Mouse (Mus musculus) intestine, embryonic 16.5 days (tissue): Measurements from ENCODE around the gene Bpnt1. TPM values are rescaled to one million over a fixed set of nuclear protein-coding genes. Genes with fewer than 3 reads are reported as not detected.

Source experiments
- ATAC-seq: fragments of 200-750 bp; cut with Nextera tagmentation; 2 replicates; pipeline ENCODE4 v1.8.0; 2017; ENCODE audit warnings: moderate TSS enrichment, moderate library complexity
- H3K27ac ChIP-seq: fragments of 300-500 bp; sonication (generic); 2 replicates; pipeline ENCODE4 v1.5.1; 2014; ENCODE audit warnings: mild to moderate bottlenecking, low read length
- H3K27me3 ChIP-seq: fragments of 300-500 bp; sonication (generic); replicated peaks from 2 replicates; pipeline ENCODE4 v1.6.1; 2014; ENCODE audit warnings: low read length, control low read depth, mixed read lengths; ENCODE audit not compliant: control insufficient read depth, insufficient read depth
- H3K36me3 ChIP-seq: fragments of 300-500 bp; sonication (generic); 2 replicates; pipeline ENCODE4 v1.6.1; 2014; ENCODE audit warnings: low read length, control low read depth; ENCODE audit not compliant: control insufficient read depth, insufficient read depth
- H3K4me1 ChIP-seq: fragments of 300-500 bp; sonication (generic); 2 replicates; pipeline ENCODE4 v1.6.1; 2014; ENCODE audit warnings: low read length, control low read depth, mixed read lengths; ENCODE audit not compliant: control insufficient read depth, insufficient read depth
- H3K4me2 ChIP-seq: fragments of 300-500 bp; sonication (generic); 2 replicates; pipeline ENCODE4 v1.6.1; 2014; ENCODE audit warnings: low read depth, low read length, control low read depth
- H3K4me3 ChIP-seq: fragments of 300-500 bp; sonication (generic); 2 replicates; pipeline ENCODE4 v1.5.1; 2014; ENCODE audit warnings: mild to moderate bottlenecking, low read length
- H3K9ac ChIP-seq: fragments of 300-500 bp; sonication (generic); 2 replicates; pipeline ENCODE4 v1.6.1; 2014; ENCODE audit warnings: low read depth, low read length
- H3K9me3 ChIP-seq: fragments of 300-500 bp; sonication (generic); 2 replicates; pipeline ENCODE4 v1.6.1; 2016; ENCODE audit warnings: low read length, control low read depth; ENCODE audit not compliant: control insufficient read depth
- WGBS: fragments of 180-500 bp; shearing (Covaris S2); extraction: QIAGEN DNeasy Blood & Tissue Kit; methylation state at CpG from one replicate; pipeline ENCODE4 v1.1.7; 2014; 5-methylcytosine and 5-hydroxymethylcytosine counted together
- microRNA counts: library from miRNA; unstranded; fragments of <30 nt; microRNA quantifications from one replicate; lab custom pipeline; 2016
- microRNA-seq: library from miRNA; unstranded; fragments of <30 nt; microRNA quantifications from one replicate; pipeline ENCODE4, GENCODE M21; 2016
- polyA plus RNA-seq: library from polyadenylated mRNA; unstranded; fragments of >200 nt; fragmentation: Nextera tagmentation; extraction: Ambion mirVana; gene quantifications from 2 replicates; pipeline ENCODE4 v1.2.1, GENCODE M21; 2015

The Bpnt1 gene
- polyA plus RNA-seq, 1 experiment from 2014 or later: 345 TPM

DNA sequence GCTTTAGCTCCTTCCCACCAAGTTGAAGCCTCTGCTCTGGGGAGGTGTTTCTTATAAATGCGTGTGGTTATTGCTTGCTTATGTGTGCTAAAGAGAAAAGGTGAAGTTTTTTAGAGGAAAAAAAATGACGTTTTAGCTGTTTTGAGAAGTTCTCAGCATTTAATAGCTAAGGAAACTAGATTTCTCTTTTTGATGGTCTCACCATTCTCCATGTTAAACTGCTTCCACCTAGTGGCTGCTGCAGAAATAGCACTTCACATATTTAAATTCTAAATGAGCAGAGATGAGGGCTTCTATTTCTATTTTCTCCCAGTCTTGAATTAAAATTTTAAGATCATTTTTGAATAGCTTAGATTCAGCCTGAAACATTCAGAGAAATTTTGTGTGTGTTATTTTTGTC lies 72.1 kb downstream of the Bpnt1 start:
- no peak for ATAC-seq
- peaks cover 24% of the 10 kb centered on the region for H3K36me3 ChIP-seq

GRCm38 (mm10) chr1:185405921-185406320 lies 74.0 kb downstream of the Bpnt1 start:
- H3K4me2 ChIP-seq: no peak overlapping the region
- H3K27me3 ChIP-seq: no peaks in the 10 kb centered on the region
- H3K9ac ChIP-seq: no peak overlapping the region
- H3K36me3 ChIP-seq: peaks cover 34% of the 10 kb centered on the region
- no peaks in the 10 kb centered on the region for H3K4me1 ChIP-seq
- ATAC-seq: no peak
- no peaks in the 10 kb centered on the region for H3K9me3 ChIP-seq
- H3K4me3 ChIP-seq: no peak overlapping the region
- H3K27ac ChIP-seq: no peak overlapping the region
- 93% methylated on average over 10 of the region's 10 CpGs for WGBS

More for the DNA sequence above, 72.1 kb downstream of the Bpnt1 start:
- H3K27ac ChIP-seq: no peak overlapping the region
- 34% methylated on average over 2 of the region's 2 CpGs for WGBS
- H3K9me3 ChIP-seq: no peaks in the 10 kb centered on the region
- no peak overlapping the region for H3K4me2 ChIP-seq
- no peaks in the 10 kb centered on the region for H3K27me3 ChIP-seq
- no peak overlapping the region for H3K9ac ChIP-seq
- H3K4me1 ChIP-seq: no peaks in the 10 kb centered on the region
- H3K4me3 ChIP-seq: no peak overlapping the region

MicroRNAs within 50 kb of the gene (microRNA counts, 519-probe panel; counts per million panel counts)
- 4,182 counts per million, percentile 97 among the panel's probes with 10 or more counts for microRNA mmu-miR-194 (lab: Ali Mortazavi, UCI)

Small RNA genes lying within 50 kb of the gene (microRNA-seq; reads per million reads assigned to microRNA genes)
- 4,819 reads per million, percentile 88 among the genes with 10 or more reads in this experiment for gene Mir194-1
- 37,887 reads per million, percentile 99 among the genes with 10 or more reads in this experiment for gene Mir215

Other genes with a start within 250 kb of the Bpnt1 start
- 25.4 and 27.3 TPM in 2 replicates for gene Rab3gap2, start 128.0 kb upstream of the Bpnt1 start, polyA plus RNA-seq
- 86.6 and 109 TPM in 2 replicates for gene Iars2, start 2.8 kb upstream of the Bpnt1 start, polyA plus RNA-seq
- 118 and 132 TPM in 2 replicates for gene Eprs, start 30.9 kb downstream of the Bpnt1 start, polyA plus RNA-seq
- gene Slc30a10, start 122.7 kb downstream of the Bpnt1 start, polyA plus RNA-seq: 3.0 and 3.7 TPM in 2 replicates